Comparison of ENCODE assay signal across 29 mouse cellular contexts in the genomic region with DNA sequence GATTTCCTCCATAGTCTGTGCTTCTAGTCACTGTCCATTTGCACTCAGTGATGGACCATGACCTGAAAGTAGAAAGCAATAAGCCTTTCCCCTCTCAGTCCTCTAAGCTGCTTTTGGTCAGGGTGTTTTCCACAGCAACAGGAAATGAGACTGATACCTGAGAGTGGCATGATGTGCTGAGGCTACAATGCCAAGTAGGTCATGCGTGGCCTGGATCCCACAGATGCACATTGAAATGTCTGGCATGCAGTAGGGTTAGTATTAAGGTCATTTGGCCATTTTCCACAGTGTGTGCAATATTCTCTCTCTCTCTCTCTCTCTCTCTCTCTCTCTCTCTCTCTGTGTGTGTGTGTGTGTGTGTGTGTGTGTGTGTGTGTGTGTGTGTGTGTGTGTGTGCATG.
DNase-seq lines count a peak whose midpoint lies in the region; ATAC-seq and TF ChIP-seq lines count a peak whose summit lies in the region.
"Had no signal": no experiment of that assay in that cellular context is flagged by ENCODE, and none has a peak within 500 bp of the region (broad histone marks: within the 10 kb centered on the region; RNA-seq: fewer than 3 reads in every experiment).

No protein-coding gene starts in this region.

- H3K9ac ChIP-seq in CH12.LX (ENCODE audit: insufficient read depth, low read depth) = no peak overlapping the region
- H3K9ac ChIP-seq: embryonic facial prominence, embryonic 15.5 days; forebrain, embryonic 12.5 days; forebrain, postnatal 0 days; heart, embryonic 15.5 days; hindbrain, embryonic 12.5 days; intestine, embryonic 15.5 days; limb, embryonic 12.5 days; liver, embryonic 12.5 days; liver, postnatal 0 days; midbrain, embryonic 12.5 days; neural tube, embryonic 12.5 days had no signal

- peak; percentile 26 for ATAC-seq in Patski
- ATAC-seq: forebrain, postnatal 0 days; hindbrain, postnatal 0 days; intestine, embryonic 15.5 days; liver, embryonic 12.5 days; liver, postnatal 0 days had no signal

- H3K27ac ChIP-seq in CH12.LX (ENCODE audit: insufficient read depth, low read depth) = no peak overlapping the region
- H3K27ac ChIP-seq: embryonic facial prominence, embryonic 10.5 days; embryonic facial prominence, embryonic 15.5 days; forebrain, embryonic 12.5 days; heart, embryonic 10.5 days; heart, embryonic 15.5 days; hindbrain, embryonic 12.5 days; hindbrain, postnatal 0 days; intestine, embryonic 15.5 days; limb, embryonic 12.5 days; liver, embryonic 12.5 days; midbrain, embryonic 12.5 days; neural tube, embryonic 12.5 days had no signal

- H3K79me2 ChIP-seq in CH12.LX (replicated peaks; ENCODE audit: control insufficient read depth, extremely low read depth, insufficient read depth, poor library complexity, severe bottlenecking) = no peaks in the 10 kb centered on the region

- TF ChIP-seq CTCF in CH12.LX (conservative IDR thresholded peaks at IDR 0.05 in 1 of 2, IDR thresholded peaks at IDR 0.05 in 1 of 2; ENCODE audit: low read depth in 2 of 2, low read length in 2 of 2) (no peak), Patski (IDR thresholded peaks at IDR 0.05) (no peak)

- no peak for TF ChIP-seq POLR2A in CH12.LX (IDR thresholded peaks at IDR 0.05; ENCODE audit: low read depth, low read length)

- peak; percentile 13 for DNase-seq in heart, adult 11 months
- DNase-seq in heart, postnatal 14 days = no peak
- DNase-seq in CH12.LX (ENCODE audit: extremely low read depth) (peak; percentile 3), Patski (ENCODE audit: low read depth, low spot score) (no peak)
- peak; percentile 44 to 63 for DNase-seq in cerebellum, postnatal 25 days
- DNase-seq in kidney, postnatal 4 days = no peak
- DNase-seq: adrenal gland, postnatal 14 days; forebrain, postnatal 0 days; gastrocnemius, postnatal 10 days; heart, postnatal 36 days; kidney, adult 2 months; kidney, postnatal 36 days; liver, postnatal 0 days; lung, postnatal 4 days had no signal

- H3K36me3 ChIP-seq in CH12.LX (replicated peaks in 1 of 2; ENCODE audit: control insufficient read depth in 1 of 2, insufficient read depth in 1 of 2, low read length in 1 of 2) = no peaks in the 10 kb centered on the region
- H3K36me3 ChIP-seq: embryonic facial prominence, embryonic 10.5 days; embryonic facial prominence, embryonic 15.5 days; forebrain, embryonic 12.5 days; G1E; heart, embryonic 10.5 days; heart, embryonic 15.5 days; hindbrain, embryonic 12.5 days; intestine, embryonic 15.5 days; limb, embryonic 12.5 days; liver, embryonic 12.5 days; midbrain, embryonic 12.5 days; neural tube, embryonic 12.5 days had no signal

- no peak overlapping the region for H3K4me2 ChIP-seq in CH12.LX (ENCODE audit: insufficient read depth, low read depth, poor library complexity, severe bottlenecking)
- H3K4me2 ChIP-seq: embryonic facial prominence, embryonic 15.5 days; forebrain, embryonic 12.5 days; heart, embryonic 15.5 days; hindbrain, embryonic 12.5 days; intestine, embryonic 15.5 days; limb, embryonic 12.5 days; liver, embryonic 12.5 days; midbrain, embryonic 12.5 days; neural tube, embryonic 12.5 days had no signal

- POLR2A ChIA-PET in Patski (lab: Charles Lee) = no interaction called here

- H3K4me1 ChIP-seq in CH12.LX (ENCODE audit: control insufficient read depth in 1 of 2, insufficient read depth in 2 of 2) = peaks cover 3 to 5% of the 10 kb centered on the region in 2 experiments; a peak in 1 of 4 replicates
- H3K4me1 ChIP-seq: embryonic facial prominence, embryonic 10.5 days; embryonic facial prominence, embryonic 15.5 days; forebrain, embryonic 12.5 days; heart, embryonic 10.5 days; heart, embryonic 15.5 days; hindbrain, embryonic 12.5 days; intestine, embryonic 15.5 days; limb, embryonic 12.5 days; liver, embryonic 12.5 days; megakaryocyte, embryonic 14.5 days; midbrain, embryonic 12.5 days; neural tube, embryonic 12.5 days had no signal

- H3K27me3 ChIP-seq in CH12.LX (replicated peaks) (no peaks in the 10 kb centered on the region), Patski (no peaks in the 10 kb centered on the region)
- H3K27me3 ChIP-seq: embryonic facial prominence, embryonic 15.5 days; forebrain, embryonic 12.5 days; heart, embryonic 15.5 days; hindbrain, embryonic 12.5 days; intestine, embryonic 15.5 days; limb, embryonic 12.5 days; liver, embryonic 12.5 days; megakaryocyte, embryonic 14.5 days; midbrain, embryonic 12.5 days; neural tube, embryonic 12.5 days had no signal

- dilution Hi-C loops in CH12.LX (cut with MboI; ENCODE audit: extremely low pct_ligation_motif_present, extremely low pct_unique_long_range_greater_than_20kb, low sequenced_read_pairs) = no loop called here

- no peak for TF ChIP-seq EP300 in CH12.LX (IDR thresholded peaks at IDR 0.05; ENCODE audit: low read length)

- H3K9me3 ChIP-seq in CH12.LX (replicated peaks; ENCODE audit: low read length) = no peaks in the 10 kb centered on the region
- H3K9me3 ChIP-seq: embryonic facial prominence, embryonic 10.5 days; embryonic facial prominence, embryonic 15.5 days; forebrain, embryonic 12.5 days; G1E; heart, embryonic 10.5 days; heart, embryonic 15.5 days; hindbrain, embryonic 12.5 days; intestine, embryonic 15.5 days; limb, embryonic 12.5 days; liver, embryonic 12.5 days; megakaryocyte, embryonic 14.5 days; midbrain, embryonic 12.5 days; neural tube, embryonic 12.5 days had no signal

- intact Hi-C loops in heart, postnatal 14 days (cut with DNase I) = no loop called here

- in situ Hi-C loops in CH12.LX (cut with MboI; ENCODE audit: low pct_ligation_motif_present, low pct_unique_long_range_greater_than_20kb, low sequenced_read_pairs) = no loop called here
- in situ Hi-C loops in Patski (cut with MboI; ENCODE audit: low pct_unique_long_range_greater_than_20kb) = no loop called here

- CTCF ChIA-PET in Patski (lab: Charles Lee) = no interaction called here

- no peak for TF ChIP-seq RAD21 in CH12.LX (IDR thresholded peaks at IDR 0.05; ENCODE audit: low read depth, low read length)

- H3K4me3 ChIP-seq in CH12.LX (replicated peaks in 1 of 3; ENCODE audit: low read depth in 2 of 3, low read length in 2 of 3, poor library complexity in 1 of 3) = no peak overlapping the region
- H3K4me3 ChIP-seq: embryonic facial prominence, embryonic 10.5 days; embryonic facial prominence, embryonic 15.5 days; forebrain, embryonic 12.5 days; heart, embryonic 10.5 days; heart, embryonic 15.5 days; hindbrain, embryonic 12.5 days; intestine, embryonic 15.5 days; limb, embryonic 12.5 days; liver, embryonic 12.5 days; megakaryocyte, embryonic 14.5 days; midbrain, embryonic 12.5 days; myocyte; neural tube, embryonic 12.5 days had no signal

TF ChIP-seq in CH12.LX, 34 proteins besides CTCF, POLR2A, EP300 and RAD21:
- TF ChIP-seq SIN3A (IDR thresholded peaks at IDR 0.05; ENCODE audit: low read length) (no peak), CHD2 (IDR thresholded peaks at IDR 0.05; ENCODE audit: low read length) (no peak), BHLHE40 (IDR thresholded peaks at IDR 0.05; ENCODE audit: low read depth, low read length) (0 out of 2 replicates have a peak, but pooled peaks have one; percentile 27)

Comparison
In these comparisons a context has a peak if more than half of its experiments do, and no peak if none do; other contexts are left out.
1. DNase-seq: peak in heart, adult 11 months (single experiment), CH12.LX (single experiment) and cerebellum, postnatal 25 days (2 of 2); none in heart, postnatal 14 days (0 of 2), Patski (single experiment) and kidney, postnatal 4 days (0 of 2).